Mouse (Mus musculus): ENCODE measurements around the gene Zfp65.
"Not testable (repeated sequence)": the region's sequence is repeated elsewhere in the genome, so short reads cannot be mapped to it uniquely, and the experiment has no call there.

Zfp65 gene

DNA sequence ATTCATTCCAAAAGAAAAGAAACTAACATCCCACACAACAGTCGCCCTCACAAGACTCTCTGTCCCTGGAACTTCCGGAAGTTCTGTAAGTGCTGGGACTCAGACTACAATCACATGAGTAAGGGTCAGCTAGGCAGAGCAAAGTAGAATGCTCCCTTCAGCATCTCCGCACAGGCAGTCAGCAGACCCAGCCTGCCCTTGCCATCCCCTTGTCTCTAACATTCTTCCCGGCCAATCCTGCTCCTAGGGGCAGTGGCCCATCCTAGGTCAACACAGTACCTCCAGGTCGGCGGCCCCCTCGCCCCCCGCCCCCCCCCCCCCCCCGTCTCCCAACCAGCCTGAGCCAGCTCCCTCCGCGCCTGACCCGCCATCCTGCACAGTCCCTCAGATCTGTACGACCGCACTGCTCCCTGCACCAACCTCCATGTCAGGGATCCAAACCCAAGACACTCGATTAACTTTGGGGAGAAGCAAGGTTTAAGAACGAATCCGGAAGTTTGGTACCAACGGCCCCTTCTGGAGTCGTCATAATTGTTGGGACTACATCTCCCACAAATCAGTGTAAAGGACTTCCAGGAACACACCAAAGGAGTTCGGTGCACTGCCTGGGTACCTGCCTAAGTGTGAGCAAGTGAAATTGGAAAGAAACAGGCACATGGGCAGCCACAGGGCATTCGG is at the start of gene Zfp65:
Gene Zfp65, minus strand, starts transcription at position 533 of the 678 bp plus-strand sequence.
- DNase-seq (ENCODE audit: low spot score): peak; percentile 56

DNA sequence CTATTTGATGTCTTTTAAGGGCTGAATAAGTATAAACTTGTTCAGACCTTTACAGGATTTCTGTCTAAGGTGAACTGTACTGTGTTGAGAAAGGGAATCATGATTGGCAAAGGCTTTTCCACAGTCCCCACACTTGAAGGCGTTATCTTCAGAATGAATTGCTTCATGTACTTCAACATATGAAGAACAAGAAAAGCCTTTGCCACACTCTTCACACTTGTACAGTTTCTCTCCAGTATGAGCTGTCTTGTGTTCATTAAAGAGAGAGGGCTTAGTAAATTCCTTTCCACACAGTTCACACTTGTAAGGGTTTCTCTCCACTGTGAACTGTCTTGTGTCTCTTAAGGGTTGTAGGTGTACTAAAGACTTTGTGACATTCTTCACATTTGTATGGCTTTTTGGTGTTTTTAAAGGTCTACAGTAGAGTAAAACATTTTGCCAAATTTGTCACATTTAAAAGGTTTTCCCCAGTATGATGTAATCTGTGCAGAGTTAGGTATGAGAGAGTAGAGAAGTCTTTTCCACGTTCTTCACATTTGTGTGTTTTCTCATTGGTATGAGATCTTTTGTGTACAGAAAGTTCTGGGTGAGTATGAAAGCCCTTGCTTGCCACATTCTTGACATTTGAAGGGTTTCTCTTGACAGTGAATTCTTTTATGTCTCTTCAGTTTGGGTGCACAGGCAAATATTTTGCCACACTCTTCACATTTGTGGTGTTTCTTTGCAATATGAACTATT is 34.2 kb upstream of the Zfp65 start:
- no peak for DNase-seq (ENCODE audit: low spot score)

DNA sequence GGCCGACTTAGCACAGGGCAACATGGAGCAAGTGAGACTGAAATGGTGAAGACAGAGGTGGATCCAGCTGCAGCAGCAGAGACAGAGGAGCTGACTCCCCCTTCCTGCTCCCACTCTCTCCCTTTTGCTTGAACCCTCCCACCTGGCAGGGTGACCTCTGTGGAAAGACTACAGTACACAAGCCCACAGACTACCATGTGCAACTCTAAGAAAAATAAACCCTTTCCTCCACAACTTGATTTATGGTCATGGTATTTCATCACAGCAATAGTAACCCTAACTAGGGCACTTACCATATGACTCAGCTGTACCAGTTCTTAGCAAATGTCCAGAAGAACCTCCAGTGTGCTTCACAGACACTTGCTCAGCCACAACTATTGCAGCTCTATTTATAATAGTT is 31.0 kb upstream of the Zfp65 start:
- no peak for DNase-seq (ENCODE audit: low spot score)

DNA sequence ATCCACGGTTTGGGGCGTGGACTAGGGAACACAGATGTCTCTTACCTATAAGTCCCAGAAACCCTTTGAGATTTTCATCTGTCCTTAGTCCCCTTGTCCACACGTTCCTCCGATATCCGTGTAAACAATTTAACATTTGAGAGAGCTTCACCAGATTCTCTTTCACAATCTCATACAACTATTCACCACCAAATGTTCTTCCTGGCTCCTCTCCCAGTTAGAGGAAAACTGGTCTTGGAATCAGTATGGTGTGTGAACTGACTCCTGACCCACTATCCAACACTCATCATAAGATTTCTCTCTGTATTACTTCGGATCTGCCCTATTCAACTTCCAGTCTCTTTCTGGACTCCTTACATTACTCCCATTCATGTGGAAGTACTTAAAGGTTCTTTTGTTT is 26.8 kb upstream of the Zfp65 start:
- no peak for DNase-seq (ENCODE audit: low spot score)

DNA sequence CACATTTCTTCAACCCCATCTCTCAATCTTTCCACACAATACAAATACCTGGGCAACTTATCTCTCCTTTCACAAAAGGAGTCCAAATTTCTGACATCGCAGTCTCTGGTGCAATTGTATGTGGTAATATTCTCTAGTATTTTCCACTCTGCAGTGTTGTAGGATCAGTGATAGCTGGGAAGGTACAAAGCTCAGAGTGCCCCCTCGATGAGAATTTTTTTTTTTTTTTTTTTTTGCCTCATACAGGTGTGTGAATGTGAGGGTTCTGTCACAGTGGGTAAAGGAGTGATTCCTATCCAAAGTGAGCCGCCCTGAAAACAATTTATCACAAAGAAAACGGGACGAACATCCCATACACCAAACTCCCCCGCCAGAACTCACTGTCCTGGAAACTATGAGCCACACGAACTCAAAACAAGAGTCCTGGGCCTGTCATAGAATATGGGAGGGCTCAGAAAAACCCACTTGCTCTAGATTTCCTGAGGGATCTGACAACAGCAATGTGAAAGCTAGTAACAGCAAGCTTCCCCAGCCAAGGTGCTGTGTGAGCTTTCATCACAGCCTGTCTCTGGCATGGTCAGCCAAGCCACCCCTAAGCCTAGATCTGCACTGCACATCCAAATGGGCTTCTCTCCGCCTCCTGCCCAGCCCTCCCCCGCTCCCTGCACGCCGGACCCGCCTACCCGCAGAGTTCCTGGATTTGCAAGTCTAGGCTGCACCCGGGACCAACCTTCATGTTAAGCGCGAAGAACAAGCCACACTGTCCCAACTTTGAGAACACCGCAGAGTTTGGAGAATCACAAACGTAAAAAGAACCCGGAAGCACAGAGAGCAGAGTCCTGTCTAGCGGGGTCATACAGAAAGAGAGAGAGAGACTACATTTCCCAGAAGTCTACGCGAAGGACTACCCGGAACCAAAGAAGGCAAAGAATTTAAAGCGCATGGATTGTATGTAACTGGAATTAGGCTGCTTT is 25.6 kb upstream of the Zfp65 start, which contains the start of gene Zfp85:
Gene Zfp85, minus strand, starts transcription at position 896 of the 974 bp plus-strand sequence.
- peak; percentile 88 for DNase-seq (ENCODE audit: low spot score)

DNA sequence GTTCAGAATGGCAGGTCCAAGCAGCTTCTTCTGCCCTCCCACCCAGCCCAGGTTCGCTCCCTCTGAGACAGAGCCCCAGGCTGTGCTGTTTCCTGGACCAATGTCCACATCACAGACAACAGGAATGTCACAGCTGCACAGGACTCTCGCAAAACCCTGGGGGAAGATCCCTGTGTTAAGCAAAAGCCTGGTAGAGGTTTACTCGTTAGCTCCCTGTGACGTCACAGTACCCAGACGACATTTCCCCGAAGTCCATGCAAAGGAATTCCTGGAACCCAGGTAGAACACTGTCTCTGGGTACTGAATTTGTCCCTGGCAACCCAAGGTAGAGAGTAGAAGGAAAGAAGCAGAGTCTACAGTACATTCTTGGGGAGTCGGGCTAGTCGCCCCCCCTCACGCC is 14.9 kb upstream of the Zfp65 start:
- no peak for DNase-seq (ENCODE audit: low spot score)

DNA sequence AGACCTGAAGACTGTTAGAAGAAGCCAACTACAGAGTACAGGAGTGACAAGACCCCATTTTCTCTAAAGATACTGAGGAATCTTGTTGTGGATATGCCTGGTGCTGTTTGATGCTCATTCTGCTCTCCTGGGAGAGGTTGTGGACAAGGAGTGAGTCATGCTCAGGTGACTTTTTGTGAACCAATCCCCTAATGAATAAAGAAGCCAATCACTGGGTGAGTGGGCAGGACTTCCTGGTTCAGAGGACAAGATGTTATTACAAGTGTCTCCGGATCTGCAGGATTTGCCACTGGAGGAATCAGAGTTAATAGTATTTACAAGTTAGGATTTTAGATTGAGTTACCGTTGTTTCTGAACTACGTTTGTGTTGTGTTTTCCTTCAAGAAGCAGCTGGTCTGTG is 14.0 kb upstream of the Zfp65 start:
- DNase-seq (ENCODE audit: low spot score): no peak

DNA sequence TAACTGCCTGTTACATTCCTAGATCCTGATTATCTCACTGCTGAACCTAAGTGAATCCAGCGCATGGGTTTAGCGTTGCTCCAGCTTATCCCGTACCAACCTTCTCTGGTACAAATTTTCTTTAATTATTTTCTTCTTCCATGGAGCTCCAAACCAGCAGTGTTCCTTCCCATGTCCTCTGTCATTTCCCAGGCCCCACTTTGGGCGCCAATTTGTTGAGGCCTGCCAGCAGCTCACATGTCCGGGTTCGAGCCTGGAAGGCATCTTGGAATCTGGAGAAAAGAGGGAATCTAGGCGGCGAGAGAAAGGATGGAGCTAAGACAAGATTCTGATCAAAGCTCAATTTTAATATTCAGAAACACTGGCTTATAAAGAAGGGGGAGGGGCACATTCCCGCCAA is 5.4 kb upstream of the Zfp65 start:
- not testable (repeated sequence) for DNase-seq (ENCODE audit: low spot score)

DNA sequence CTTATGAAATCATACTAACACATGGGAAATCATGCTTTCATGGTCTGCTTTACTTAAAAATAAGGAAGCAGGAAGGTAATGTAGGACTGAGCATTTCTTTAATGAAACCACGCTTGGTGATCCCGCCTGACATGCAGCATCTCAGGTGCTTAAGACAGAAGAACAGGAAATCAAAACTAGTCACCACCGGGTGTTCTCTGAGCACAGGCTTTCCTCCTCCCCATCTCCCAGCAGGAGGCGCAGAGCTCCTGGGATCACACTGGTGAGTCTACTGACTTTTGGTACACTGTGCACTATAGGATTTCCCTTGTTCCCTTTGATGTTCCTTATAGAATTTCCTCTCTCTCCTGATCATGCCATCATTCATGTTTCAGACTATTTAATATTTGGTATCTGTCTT is 468 bp upstream of the Zfp65 start:
- not testable (repeated sequence) for DNase-seq (ENCODE audit: low spot score)

DNA sequence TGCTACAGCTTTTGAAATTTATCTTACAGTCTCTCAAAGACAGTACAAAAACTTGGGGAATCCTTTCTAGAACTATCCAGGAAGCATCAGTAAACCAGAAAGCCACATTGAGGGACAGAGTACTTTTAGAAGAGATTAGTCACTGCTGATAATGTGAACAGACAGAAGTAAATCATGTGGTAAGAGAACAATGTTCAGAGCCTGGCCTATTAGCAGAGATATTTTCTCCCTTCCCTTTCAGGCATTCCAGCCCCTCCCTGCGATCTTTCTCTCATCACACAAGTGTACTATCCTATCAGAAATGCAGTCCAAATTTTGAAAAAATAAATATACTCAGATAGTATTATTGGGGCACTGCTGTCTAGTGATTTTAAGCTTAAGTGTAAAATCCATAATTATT is 867 bp downstream of the Zfp65 start:
- no peak for DNase-seq (ENCODE audit: low spot score)

DNA sequence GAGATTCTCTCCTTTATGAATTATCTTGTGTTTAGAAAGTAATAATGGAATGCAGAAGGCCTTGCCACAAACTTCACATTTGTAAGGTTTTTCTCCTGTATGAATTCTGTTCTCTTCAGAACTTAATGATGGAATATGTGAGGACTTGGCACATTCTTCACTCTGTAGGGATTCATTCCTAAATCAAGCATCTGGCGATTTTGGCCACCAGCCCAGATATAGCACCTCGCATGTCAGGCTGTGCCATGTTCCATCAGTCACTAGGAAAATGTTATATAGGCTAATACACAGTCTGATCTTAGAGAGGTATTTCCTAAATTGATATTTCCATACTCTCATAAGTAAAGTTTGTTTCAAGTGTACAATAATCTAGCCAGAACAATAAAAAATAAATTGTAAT is 3.6 kb downstream of the Zfp65 start:
- not testable (repeated sequence) for DNase-seq (ENCODE audit: low spot score)

DNA sequence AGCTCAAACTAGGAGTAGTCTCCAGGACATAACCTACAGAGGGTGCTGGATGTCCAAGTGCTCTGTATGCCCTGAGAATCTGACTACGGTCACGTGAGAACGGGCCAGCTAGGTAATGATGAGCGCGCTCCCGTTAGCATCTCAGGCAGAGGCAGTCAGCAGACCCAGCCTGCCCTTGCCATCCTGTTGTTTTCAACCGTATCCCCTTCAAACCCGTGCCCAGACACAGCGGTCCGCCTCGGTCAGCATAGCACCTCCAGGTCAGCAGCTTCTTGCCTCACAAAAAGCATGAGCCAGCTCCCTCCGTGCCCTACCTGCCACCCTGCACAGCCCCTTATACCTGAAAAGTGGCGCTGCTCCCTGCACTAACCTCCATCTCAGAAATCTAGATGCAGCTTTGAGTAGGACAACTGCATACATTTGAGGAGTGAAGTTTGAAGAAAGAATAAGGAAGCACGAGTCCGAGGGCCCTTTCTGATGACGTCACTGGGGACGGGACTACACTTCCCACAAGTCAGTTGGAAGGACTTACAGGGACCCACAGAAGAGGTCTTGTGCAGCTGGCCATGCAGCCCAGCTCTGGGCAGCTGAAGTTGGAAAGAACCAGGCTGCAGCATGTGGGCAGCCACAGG is 5.0 kb downstream of the Zfp65 start:
- peak; percentile 88 for DNase-seq (ENCODE audit: low spot score)

DNA sequence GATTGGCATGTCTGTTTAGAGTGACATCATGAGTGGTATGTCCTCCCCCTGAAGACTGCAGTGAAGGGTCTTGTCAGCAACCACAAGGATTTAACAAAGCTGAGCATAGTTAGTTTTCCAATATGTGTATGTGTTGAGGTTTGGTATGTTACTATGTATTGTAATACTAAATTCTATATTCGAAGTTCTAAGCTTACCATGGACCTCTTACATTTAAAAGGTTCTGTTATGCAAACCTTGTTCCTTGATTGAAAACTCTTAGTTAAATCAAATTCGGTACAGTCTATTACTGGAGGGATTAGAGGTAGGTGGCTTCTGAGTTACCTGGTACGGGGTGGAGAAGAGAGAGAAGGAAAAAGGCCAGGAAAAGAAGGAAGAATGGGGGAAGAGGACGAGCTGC is 42.0 kb downstream of the Zfp65 start, which contains the start of gene Zfp738:
Gene Zfp738, minus strand, starts transcription at position 101 of the 400 bp plus-strand sequence.
- DNase-seq (ENCODE audit: low spot score): no peak

DNA sequence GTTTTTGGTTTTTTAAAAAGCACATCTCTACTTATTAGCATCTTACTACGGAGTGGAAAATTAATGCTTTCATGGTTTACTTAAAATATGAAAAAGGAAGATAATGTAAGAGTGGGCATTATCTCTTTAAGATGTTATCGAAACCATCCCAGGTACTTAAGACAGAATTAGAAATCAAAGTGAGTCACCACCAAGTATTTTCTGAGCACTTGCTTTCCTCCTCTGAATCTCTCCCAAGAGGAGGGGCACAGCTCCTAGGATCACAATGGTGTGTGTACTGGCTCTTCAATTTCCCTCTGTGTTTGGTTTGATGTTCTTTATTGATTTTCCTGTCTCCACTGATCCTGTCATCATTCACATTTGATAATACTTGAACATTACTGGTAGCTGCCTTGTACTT is 45.1 kb downstream of the Zfp65 start:
- not testable (repeated sequence) for DNase-seq (ENCODE audit: low spot score)

DNA sequence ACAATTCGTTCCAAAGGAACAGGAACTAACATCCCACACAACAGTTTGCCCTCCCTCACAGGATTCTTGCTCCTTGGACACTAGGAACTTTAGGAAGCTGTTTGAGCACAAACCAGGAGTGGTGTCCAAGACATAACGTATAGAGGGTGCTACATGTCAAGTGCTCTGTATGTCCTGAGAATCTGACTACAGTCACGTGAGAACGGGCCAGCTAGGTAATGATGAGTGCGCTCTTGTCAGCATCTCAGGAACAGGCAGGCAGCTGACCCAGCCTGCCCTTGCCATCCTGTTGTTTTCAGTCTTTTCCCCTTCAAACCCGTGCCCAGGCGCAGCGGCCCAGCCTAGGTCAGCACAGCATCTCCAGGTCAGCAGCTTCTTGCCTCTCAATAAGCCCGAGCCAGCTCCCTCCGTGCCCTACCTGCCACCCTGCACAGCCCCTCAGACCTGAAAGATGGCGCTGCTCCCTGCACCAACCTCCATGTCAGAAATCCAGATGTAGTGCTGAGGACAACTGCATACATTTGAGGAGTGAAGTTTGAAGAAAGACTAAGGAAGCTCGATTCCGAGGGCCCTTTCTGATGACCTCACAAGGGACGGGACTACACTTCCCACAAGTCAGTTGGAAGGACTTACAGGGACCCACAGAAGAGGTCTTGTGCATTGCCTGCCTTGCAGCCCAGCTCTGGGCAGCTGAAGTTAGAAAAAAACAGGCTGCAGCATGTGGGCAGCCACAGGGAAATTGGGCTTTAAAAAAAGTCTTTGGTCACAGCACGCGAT is 45.8 kb downstream of the Zfp65 start:
- peak; percentile 88 for DNase-seq (ENCODE audit: low spot score)

DNA sequence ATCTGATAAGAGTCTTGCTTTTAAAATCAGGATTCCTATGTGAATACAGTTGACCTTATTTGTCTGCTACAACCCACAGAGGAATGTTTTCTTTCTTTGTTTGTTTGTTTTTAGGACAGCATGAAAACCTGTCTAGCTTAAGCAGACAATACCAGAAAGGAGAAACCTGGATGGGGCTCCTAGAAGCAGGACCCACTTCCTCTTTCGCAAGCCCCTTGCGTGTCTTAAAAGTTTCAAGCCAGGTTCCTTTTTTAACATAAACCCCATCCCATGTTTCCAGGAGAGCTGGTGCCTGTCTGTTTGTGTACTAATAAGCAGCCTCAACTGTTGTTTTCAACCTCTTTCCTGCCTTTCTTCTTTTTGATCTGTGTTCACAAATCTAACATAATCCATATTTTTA is 54.1 kb downstream of the Zfp65 start:
- DNase-seq (ENCODE audit: low spot score): no peak

Measured in yolk sac, embryonic 10.5 days (tissue).